Mouse (Mus musculus) lung, embryonic 15.5 days (tissue): ENCODE results near the gene Nans. TPM values are rescaled to one million over a fixed set of nuclear protein-coding genes. Genes with fewer than 3 reads are reported as not detected.

Experiments
- ATAC-seq: fragments of 200-750 bp; cut with Nextera tagmentation; 2 replicates; pipeline ENCODE4 v1.8.0; 2017; ENCODE audit warnings: moderate number of reproducible peaks, borderline replicate concordance; ENCODE audit not compliant: low FRiP score, low TSS enrichment; ENCODE audit errors: extremely low read depth
- H3K27ac ChIP-seq: fragments of 300-500 bp; sonication (generic); 2 replicates; pipeline ENCODE4 v1.5.1; 2015; ENCODE audit warnings: moderate library complexity, mild to moderate bottlenecking, inconsistent platforms
- H3K27me3 ChIP-seq: fragments of 300-500 bp; sonication (generic); 2 replicates; pipeline ENCODE4 v1.6.1; 2015; ENCODE audit warnings: inconsistent platforms
- H3K36me3 ChIP-seq: fragments of 300-500 bp; sonication (generic); 2 replicates; pipeline ENCODE4 v1.6.1; 2015; ENCODE audit warnings: inconsistent platforms
- H3K4me1 ChIP-seq: fragments of 300-500 bp; sonication (generic); 2 replicates; pipeline ENCODE4 v1.6.1; 2015; ENCODE audit warnings: inconsistent platforms
- H3K4me2 ChIP-seq: fragments of 300-500 bp; sonication (generic); 2 replicates; pipeline ENCODE4 v1.6.1; 2015; ENCODE audit warnings: inconsistent platforms, mild to moderate bottlenecking, moderate library complexity
- H3K4me3 ChIP-seq: fragments of 300-500 bp; sonication (generic); 2 replicates; pipeline ENCODE4 v1.5.1; 2015; ENCODE audit warnings: mild to moderate bottlenecking, inconsistent platforms
- H3K9ac ChIP-seq: fragments of 300-500 bp; sonication (generic); 2 replicates; pipeline ENCODE4 v1.6.1; 2015; ENCODE audit warnings: inconsistent platforms
- H3K9me3 ChIP-seq: fragments of 300-500 bp; sonication (generic); 2 replicates; pipeline ENCODE4 v1.6.1; 2016; ENCODE audit warnings: inconsistent platforms
- WGBS: fragments of 180-500 bp; shearing (Covaris S2); methylation state at CpG from one replicate; pipeline ENCODE4 v1.1.7; 2015; 5-methylcytosine and 5-hydroxymethylcytosine counted together
- polyA plus RNA-seq: library from polyadenylated mRNA; unstranded; fragments of >200 nt; fragmentation: Nextera tagmentation; extraction: Ambion mirVana; gene quantifications from 2 replicates; pipeline ENCODE4 v1.2.1, GENCODE M21; 2015

Gene Nans
- polyA plus RNA-seq, 1 experiment from 2014 or later: 90.6 TPM

DNA sequence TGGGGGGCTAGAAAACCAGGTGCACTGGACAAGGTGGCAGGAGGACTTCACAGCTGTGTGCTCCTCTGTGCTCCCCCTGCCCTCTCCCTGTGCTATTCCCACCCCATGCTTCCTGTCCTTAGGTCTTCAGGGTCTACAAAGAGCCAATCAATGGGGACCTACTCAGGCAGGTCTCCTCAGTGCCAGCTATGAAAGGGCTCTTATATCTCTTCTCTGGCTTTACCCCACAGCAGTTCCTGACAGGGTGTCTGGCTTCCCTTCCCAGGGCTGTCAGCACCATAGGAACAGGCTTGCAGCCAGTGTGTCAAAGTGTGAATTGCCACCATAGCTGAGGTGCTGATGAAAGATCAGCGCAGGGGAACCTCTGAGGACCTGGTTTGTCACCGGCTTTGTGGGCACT, 31.4 kb downstream of the Nans start:
- Histone ChIP-seq H3K27me3 (no peaks in the 10 kb centered on the region), H3K4me1 (no peaks in the 10 kb centered on the region), H3K4me2 (no peak overlapping the region), H3K9ac (no peak overlapping the region), H3K9me3 (no peaks in the 10 kb centered on the region), H3K27ac (no peak overlapping the region), H3K4me3 (no peak overlapping the region), H3K36me3 (no peaks in the 10 kb centered on the region)
- 0 out of 2 replicates have a peak, but pooled peaks have one; percentile 16 for ATAC-seq
- WGBS: 54% methylated on average over 2 of the region's 2 CpGs

DNA sequence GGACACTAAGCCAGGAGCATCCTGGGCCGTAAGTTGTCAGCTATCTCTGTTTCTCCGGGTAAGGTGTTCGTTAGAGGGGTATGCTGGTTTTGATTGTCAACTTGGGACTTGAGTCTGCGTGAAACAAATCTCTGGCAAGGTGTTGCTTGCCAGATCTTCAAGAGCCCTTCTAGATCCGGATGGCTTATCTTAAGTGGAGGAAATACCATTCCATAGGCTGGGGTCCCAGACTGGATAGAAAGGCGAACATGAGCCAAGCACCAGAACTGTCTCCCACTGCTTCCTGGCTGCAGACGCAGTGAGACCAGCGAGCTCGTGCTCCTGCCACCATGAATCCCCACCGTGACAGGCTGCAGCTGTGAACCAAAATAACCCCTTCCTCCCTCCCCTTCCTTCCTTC, 32.4 kb downstream of the Nans start:
- 50% methylated on average over 10 of the region's 10 CpGs for WGBS
- Histone ChIP-seq H3K4me1 (no peaks in the 10 kb centered on the region), H3K36me3 (no peaks in the 10 kb centered on the region), H3K27ac (peak overlapping the region; percentile 35; the same call in 1 of the 2 replicates), H3K4me2 (no peak overlapping the region), H3K9me3 (no peaks in the 10 kb centered on the region), H3K27me3 (no peaks in the 10 kb centered on the region), H3K4me3 (no peak overlapping the region), H3K9ac (no peak overlapping the region)
- ATAC-seq: peak; percentile 52; the same call in 1 of the 2 replicates

DNA sequence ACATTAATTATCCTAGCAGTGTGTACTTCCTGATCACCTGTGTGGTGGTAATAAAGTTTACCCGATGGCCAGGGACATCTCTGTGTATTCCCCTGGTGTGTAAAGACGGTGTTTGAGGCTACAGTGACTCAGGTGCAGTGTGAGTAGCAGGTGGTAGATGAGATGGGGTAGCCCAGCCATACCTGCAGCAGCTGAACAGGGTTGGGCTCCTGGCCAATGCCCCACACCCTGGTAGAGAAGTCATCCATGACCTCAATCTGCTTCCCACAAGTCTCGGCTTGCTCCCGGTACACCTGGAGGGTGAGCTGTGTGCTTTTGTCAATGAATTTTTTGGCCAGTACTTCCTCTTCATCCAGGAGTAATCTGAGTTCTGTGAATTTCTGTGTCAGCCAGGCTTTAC, 34.3 kb downstream of the Nans start:
- Histone ChIP-seq H3K4me1 (peaks cover 5% of the 10 kb centered on the region; the same call in 1 of the 2 replicates), H3K27me3 (no peaks in the 10 kb centered on the region), H3K9ac (no peak overlapping the region), H3K9me3 (no peaks in the 10 kb centered on the region), H3K36me3 (no peaks in the 10 kb centered on the region), H3K4me3 (no peak overlapping the region), H3K27ac (no peak overlapping the region), H3K4me2 (no peak overlapping the region)
- ATAC-seq: no peak
- WGBS: 82% methylated on average over 4 of the region's 4 CpGs

- WGBS: 87% methylated on average over 3 of the region's 3 CpGs
- H3K4me1 ChIP-seq: peaks cover 5% of the 10 kb centered on the region; the same call in 1 of the 2 replicates
- H3K4me3 ChIP-seq: no peak overlapping the region
- H3K27me3 ChIP-seq: no peaks in the 10 kb centered on the region
- no peak overlapping the region for H3K27ac ChIP-seq
- no peak for ATAC-seq
- no peaks in the 10 kb centered on the region for H3K9me3 ChIP-seq
- no peak overlapping the region for H3K4me2 ChIP-seq
- no peaks in the 10 kb centered on the region for H3K36me3 ChIP-seq
- no peak overlapping the region for H3K9ac ChIP-seq
These were observed 37.2 kb downstream of the Nans start for GRCm38 (mm10) chr4:46526226-46526625.

DNA sequence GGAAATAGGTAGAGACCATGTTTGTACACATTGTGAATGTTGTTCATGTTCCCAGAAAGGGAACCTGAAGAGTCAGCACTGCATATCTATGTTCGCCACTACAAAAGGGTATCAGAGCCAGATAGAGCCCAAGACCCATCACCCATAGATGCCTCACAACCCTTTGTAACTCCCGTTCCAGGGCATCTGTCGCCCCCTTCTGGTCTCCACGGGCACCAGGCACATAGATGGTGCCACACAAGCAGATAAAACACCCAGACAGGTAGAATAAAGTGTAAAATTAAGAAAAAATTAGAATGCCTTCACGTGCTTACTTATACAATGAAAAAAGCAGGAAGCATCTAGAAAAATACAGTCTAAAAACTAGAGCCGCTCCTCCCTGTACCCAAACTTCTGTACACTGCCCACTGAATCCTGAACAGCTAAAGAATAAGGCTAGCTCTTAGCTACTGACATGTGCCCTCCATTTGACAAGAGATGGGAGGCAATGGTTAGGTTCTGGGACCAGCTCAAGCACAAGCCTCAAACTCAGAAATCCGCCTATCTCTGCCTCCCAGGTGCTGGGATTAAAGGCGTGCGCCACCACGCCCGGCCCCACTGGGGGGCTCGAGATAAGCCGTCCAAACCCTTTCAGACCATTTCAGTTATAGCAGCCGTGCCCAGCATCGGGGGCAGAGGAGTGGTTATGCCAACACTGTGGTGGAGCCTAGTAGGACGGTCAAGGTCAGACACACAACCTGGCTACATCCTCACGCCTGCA, 37.9 kb downstream of the Nans start:
- peak; percentile 29; the same call in 1 of the 2 replicates for ATAC-seq
- H3K27me3 ChIP-seq: no peaks in the 10 kb centered on the region
- 23% methylated on average over 17 of the region's 17 CpGs for WGBS

GRCm38 (mm10) chr4:46527558-46527926, 38.5 kb downstream of the Nans start:
- Histone ChIP-seq H3K27ac (no peak overlapping the region), H3K4me3 (peak overlapping the region; percentile 38), H3K4me1 (peaks cover 5% of the 10 kb centered on the region; the same call in 1 of the 2 replicates), H3K27me3 (no peaks in the 10 kb centered on the region), H3K4me2 (peak overlapping the region; percentile 86), H3K36me3 (no peaks in the 10 kb centered on the region), H3K9ac (peak overlapping the region; percentile 46; the same call in 1 of the 2 replicates), H3K9me3 (no peaks in the 10 kb centered on the region)
- 2% methylated on average over 7 of the region's 7 CpGs for WGBS
- peak; percentile 83; the same call in 1 of the 2 replicates for ATAC-seq

More for the DNA sequence above, 37.9 kb downstream of the Nans start:
- peak overlapping the region; percentile 38 for H3K4me3 ChIP-seq
- peak overlapping the region; percentile 86 for H3K4me2 ChIP-seq
- peaks cover 5% of the 10 kb centered on the region; the same call in 1 of the 2 replicates for H3K4me1 ChIP-seq
- peak overlapping the region; percentile 46; the same call in 1 of the 2 replicates for H3K9ac ChIP-seq
- no peaks in the 10 kb centered on the region for H3K9me3 ChIP-seq
- H3K36me3 ChIP-seq: no peaks in the 10 kb centered on the region
- H3K27ac ChIP-seq: no peak overlapping the region

GRCm38 (mm10) chr4:46529722-46530121, 40.7 kb downstream of the Nans start:
- WGBS: 58% methylated on average over 7 of the region's 7 CpGs
- Histone ChIP-seq H3K4me3 (no peak overlapping the region), H3K9ac (no peak overlapping the region), H3K27ac (no peak overlapping the region), H3K4me1 (peaks cover 13% of the 10 kb centered on the region), H3K4me2 (no peak overlapping the region), H3K36me3 (no peaks in the 10 kb centered on the region), H3K9me3 (no peaks in the 10 kb centered on the region), H3K27me3 (peaks cover 18% of the 10 kb centered on the region)
- ATAC-seq: no peak

GRCm38 (mm10) chr4:46532511-46532910, 43.5 kb downstream of the Nans start:
- Histone ChIP-seq H3K9ac (no peak overlapping the region), H3K36me3 (no peaks in the 10 kb centered on the region), H3K27ac (no peak overlapping the region), H3K4me2 (no peak overlapping the region), H3K9me3 (no peaks in the 10 kb centered on the region), H3K4me1 (peaks cover 20% of the 10 kb centered on the region), H3K4me3 (no peak overlapping the region), H3K27me3 (peaks cover 40% of the 10 kb centered on the region)
- no peak for ATAC-seq
- whole genome bisulfite sequencing: 66% methylated on average over 2 of the region's 2 CpGs

DNA sequence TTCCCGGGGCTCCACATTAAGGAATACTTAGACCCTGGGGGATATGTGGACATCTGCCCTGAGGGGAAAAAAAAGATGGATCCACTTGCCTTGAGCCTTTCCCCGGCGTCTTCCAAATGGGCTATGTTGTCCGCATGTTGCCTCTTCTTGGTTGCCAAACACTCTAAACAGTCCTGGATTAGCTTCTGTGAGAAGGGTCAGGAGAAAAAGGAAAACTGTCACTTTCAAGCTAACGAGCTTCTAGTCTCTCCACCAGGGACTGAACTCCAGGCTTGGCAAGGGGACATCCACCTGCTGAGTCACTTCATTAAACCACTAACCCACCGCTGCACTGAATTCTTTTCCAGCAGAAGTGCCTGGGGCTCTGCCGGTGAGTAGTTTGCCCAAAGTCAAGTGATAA, 43.9 kb downstream of the Nans start:
- H3K4me1 ChIP-seq: peaks cover 20% of the 10 kb centered on the region
- H3K36me3 ChIP-seq: no peaks in the 10 kb centered on the region
- H3K4me3 ChIP-seq: no peak overlapping the region
- H3K9me3 ChIP-seq: no peaks in the 10 kb centered on the region
- H3K4me2 ChIP-seq: no peak overlapping the region
- H3K27me3 ChIP-seq: peaks cover 44% of the 10 kb centered on the region
- WGBS: 77% methylated on average over 7 of the region's 7 CpGs
- no peak for ATAC-seq
- no peak overlapping the region for H3K27ac ChIP-seq
- no peak overlapping the region for H3K9ac ChIP-seq

GRCm38 (mm10) chr4:46533934-46534720, 45.1 kb downstream of the Nans start:
- Histone ChIP-seq H3K9ac (no peak overlapping the region), H3K36me3 (no peaks in the 10 kb centered on the region)
- 9% methylated on average over 29 of the region's 29 CpGs for WGBS

DNA sequence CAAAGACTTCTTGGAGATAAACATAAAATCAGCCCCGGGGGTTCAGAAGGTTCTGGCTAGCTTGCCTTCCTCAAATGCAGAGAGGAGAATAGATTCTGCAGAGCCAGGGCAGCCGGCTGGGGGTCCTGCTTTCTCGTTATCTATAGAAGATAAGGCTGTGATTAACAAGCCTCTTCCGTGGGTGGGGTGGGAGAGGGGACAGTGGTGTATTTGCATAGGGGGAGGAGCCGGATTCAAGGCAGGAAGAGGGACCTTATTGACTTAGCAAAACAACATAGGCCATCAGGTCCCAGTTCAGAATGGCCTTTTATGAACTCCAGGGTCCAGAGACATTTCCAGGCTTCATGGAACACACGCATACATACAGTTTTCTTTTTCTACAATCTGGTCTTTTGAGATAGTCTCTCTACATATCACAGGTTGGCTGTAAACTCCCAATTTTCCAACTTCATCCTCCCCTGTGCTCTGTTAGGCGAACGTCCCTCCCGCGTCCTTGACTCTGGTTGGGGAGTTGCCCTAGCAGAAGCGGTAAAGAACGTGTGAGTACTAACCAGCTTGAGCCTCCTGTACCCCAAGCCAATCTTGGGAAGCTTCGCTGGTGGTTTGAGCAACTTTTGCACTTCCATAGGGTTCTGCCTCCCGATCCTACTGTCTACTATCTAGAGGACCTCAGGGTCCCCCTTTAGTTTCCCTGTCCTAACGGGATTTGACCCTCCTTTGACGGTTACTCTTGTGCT, 46.2 kb downstream of the Nans start:
- H3K9ac ChIP-seq: peak overlapping the region; percentile 39
- WGBS: 5% methylated on average over 16 of the region's 16 CpGs
- H3K4me3 ChIP-seq: peak overlapping the region; percentile 55
- peaks cover 60% of the 10 kb centered on the region for H3K27me3 ChIP-seq
- H3K27ac ChIP-seq: no peak overlapping the region
- H3K36me3 ChIP-seq: no peaks in the 10 kb centered on the region
- peak overlapping the region; percentile 85 for H3K4me2 ChIP-seq
- H3K4me1 ChIP-seq: peaks cover 20% of the 10 kb centered on the region
- 0 out of 2 replicates have a peak, but pooled peaks have one; percentile 2 for ATAC-seq
- H3K9me3 ChIP-seq: no peaks in the 10 kb centered on the region

More at GRCm38 (mm10) chr4:46533934-46534720, 45.1 kb downstream of the Nans start:
- Histone ChIP-seq H3K27me3 (peaks cover 56% of the 10 kb centered on the region), H3K27ac (no peak overlapping the region), H3K4me1 (peaks cover 20% of the 10 kb centered on the region), H3K4me3 (peak overlapping the region; percentile 20), H3K4me2 (peak overlapping the region; percentile 85), H3K9me3 (no peaks in the 10 kb centered on the region)
- no peak for ATAC-seq
